ENCODE assay signal across 19 mouse cellular contexts in genomic region chr5:37795691-37796090, GRCm38 (mm10). TPM values are rescaled to one million over a fixed set of nuclear protein-coding genes. Genes with fewer than 3 reads are reported as not detected.
DNase-seq lines count a peak whose midpoint lies in the region; ATAC-seq and TF ChIP-seq lines count a peak whose summit lies in the region.
"Had no signal": no experiment of that assay in that cellular context is flagged by ENCODE, and none has a peak within 500 bp of the region (broad histone marks: within the 10 kb centered on the region; RNA-seq: fewer than 3 reads in every experiment).

No protein-coding gene starts in this region.

- no peaks in the 10 kb centered on the region for H3K27me3 ChIP-seq in forebrain, embryonic 11.5 days (ENCODE audit: control insufficient read depth, insufficient read depth, low read length)
- H3K27me3 ChIP-seq in forebrain, embryonic 16.5 days (replicated peaks; ENCODE audit: control insufficient read depth, insufficient read depth, low read length) = peaks cover 6% of the 10 kb centered on the region

- no peak overlapping the region for H3K4me2 ChIP-seq in forebrain, embryonic 11.5 days (ENCODE audit: low read depth, low read length, severe bottlenecking)
- no peak overlapping the region for H3K4me2 ChIP-seq in forebrain, embryonic 16.5 days (ENCODE audit: low read length)
- H3K4me2 ChIP-seq: embryonic facial prominence, embryonic 12.5 days; forebrain, embryonic 12.5 days had no signal

- no peak overlapping the region for H3K4me3 ChIP-seq in forebrain, embryonic 11.5 days (ENCODE audit: low read depth, low read length)
- no peak overlapping the region for H3K4me3 ChIP-seq in forebrain, embryonic 16.5 days (replicated peaks; ENCODE audit: low read length)
- H3K4me3 ChIP-seq: embryonic facial prominence, embryonic 12.5 days; forebrain, embryonic 12.5 days had no signal

- TF ChIP-seq POLR2A in brain, embryonic 14.5 days (IDR thresholded peaks at IDR 0.05; ENCODE audit: borderline replicate concordance, extremely low read depth, insufficient read depth, insufficient read length, poor library complexity, severe bottlenecking) = no peak

- TF ChIP-seq CTCF in brain, embryonic 14.5 days (IDR thresholded peaks at IDR 0.05; ENCODE audit: borderline replicate concordance, extremely low read depth, insufficient read depth, insufficient read length) = no peak

- no peaks in the 10 kb centered on the region for H3K9me3 ChIP-seq in forebrain, embryonic 11.5 days (ENCODE audit: control insufficient read depth, low read length)
- no peaks in the 10 kb centered on the region for H3K9me3 ChIP-seq in forebrain, embryonic 16.5 days (ENCODE audit: control insufficient read depth, low read length)
- H3K9me3 ChIP-seq: embryonic facial prominence, embryonic 12.5 days; forebrain, embryonic 12.5 days had no signal

- no peaks in the 10 kb centered on the region for H3K36me3 ChIP-seq in forebrain, embryonic 11.5 days (ENCODE audit: control insufficient read depth, insufficient read depth, low read length)
- no peaks in the 10 kb centered on the region for H3K36me3 ChIP-seq in forebrain, embryonic 16.5 days (ENCODE audit: control insufficient read depth, insufficient read depth)
- H3K36me3 ChIP-seq: embryonic facial prominence, embryonic 12.5 days; forebrain, embryonic 12.5 days had no signal

- no peak overlapping the region for H3K27ac ChIP-seq in forebrain, embryonic 11.5 days (ENCODE audit: low read depth, low read length)
- H3K27ac ChIP-seq in forebrain, embryonic 16.5 days (ENCODE audit: low read length) = no peak overlapping the region
- H3K27ac ChIP-seq: embryonic facial prominence, embryonic 12.5 days; forebrain, embryonic 12.5 days had no signal

- H3K9ac ChIP-seq in forebrain, embryonic 11.5 days (ENCODE audit: low read length) = no peak overlapping the region
- no peak overlapping the region for H3K9ac ChIP-seq in forebrain, embryonic 16.5 days (replicated peaks; ENCODE audit: low read depth, low read length)
- H3K9ac ChIP-seq: embryonic facial prominence, embryonic 12.5 days; forebrain, embryonic 12.5 days; forebrain, postnatal 0 days had no signal

- H3K4me1 ChIP-seq in forebrain, embryonic 11.5 days (replicated peaks; ENCODE audit: control insufficient read depth, insufficient read depth, low read length) = no peaks in the 10 kb centered on the region
- H3K4me1 ChIP-seq in forebrain, embryonic 16.5 days (replicated peaks; ENCODE audit: control insufficient read depth, insufficient read depth, low read length) = no peaks in the 10 kb centered on the region
- H3K4me1 ChIP-seq: embryonic facial prominence, embryonic 12.5 days; forebrain, embryonic 12.5 days had no signal

- ATAC-seq in forebrain, embryonic 11.5 days (replicated peaks; ENCODE audit: low FRiP score) = no peak
- ATAC-seq in forebrain, embryonic 16.5 days = no peak
- ATAC-seq: forebrain, embryonic 14.5 days; forebrain, postnatal 0 days had no signal

- WGBS in forebrain, embryonic 11.5 days = 95% methylated on average over 6 of the region's 6 CpGs
- WGBS in forebrain, embryonic 16.5 days = 85% methylated on average over 6 of the region's 6 CpGs

- DNase-seq in forebrain, embryonic 11.5 days (ENCODE audit: low spot score) = peak; percentile 19
- peak; percentile 13 for DNase-seq in brain, adult 2 months (ENCODE audit: low read depth, low spot score)
- peak; percentile 17 for DNase-seq in brain, embryonic 14.5 days (ENCODE audit: low read depth)
- no peak for DNase-seq in testis, postnatal 14 days (ENCODE audit: low spot score)
- DNase-seq in ovary, postnatal 10 days (ENCODE audit: low spot score) = no peak
- DNase-seq: adrenal gland, adult 2 months; adrenal gland, postnatal 10 days; adrenal gland, postnatal 25 days; cerebellum, adult 11 months; cerebellum, adult 18-20 months; cerebellum, adult 8-10 months; cerebellum, adult 9-11 months; cerebellum, postnatal 36 days; embryo, embryonic 11 days; forebrain, postnatal 0 days had no signal

RNA-seq across cellular contexts. Expression of gene Msx1, which starts 28.7 kb away (rescaled TPM):
- polyA plus RNA-seq in forebrain, embryonic 11.5 days (2014; fragmentation: Nextera tagmentation; extraction: Ambion mirVana) = 164 and 175 TPM in 2 replicates
- 11.4 and 16.8 TPM in 2 replicates for polyA plus RNA-seq in forebrain, embryonic 16.5 days (2015; fragmentation: Nextera tagmentation; extraction: Ambion mirVana)
- 12.4 and 17.0 TPM in 2 replicates for polyA plus RNA-seq in brain, embryonic 14.5 days (2012; rRNA removed)

Comparison
In these comparisons a context has a peak if more than half of its experiments do, and no peak if none do; other contexts are left out.
1. DNase-seq: peak in forebrain, embryonic 11.5 days (single experiment), brain, adult 2 months (single experiment) and brain, embryonic 14.5 days (single experiment); none in testis, postnatal 14 days (single experiment) and ovary, postnatal 10 days (single experiment).